Mouse (Mus musculus) R1 (cell line): ENCODE data around the gene Ints5.

ENCODE experiments used
- DNase-seq: peaks from one replicate; pipeline ENCODE4 v3.0.0-alpha.2; 2018; ENCODE audit warnings: low read depth, low spot score

Gene Ints5

GRCm38 (mm10) chr19:8929224-8930088 lies 36.7 kb downstream of the Ints5 start, which contains the start of the genes Rom1 and Eml3:
TSS of gene Rom1 (minus strand) at chr19:8929356.
TSS of gene Eml3 (plus strand) at chr19:8929552.
- peak; percentile 93 for DNase-seq

- no peak for DNase-seq
Observed at GRCm38 (mm10) chr19:8930117-8930516, 37.3 kb downstream of the Ints5 start.

GRCm38 (mm10) chr19:8930771-8931170 lies 38.0 kb downstream of the Ints5 start:
- DNase-seq, result no peak

- no peak for DNase-seq
Observed at GRCm38 (mm10) chr19:8936736-8937135, 43.9 kb downstream of the Ints5 start.

GRCm38 (mm10) chr19:8940526-8941133 lies 47.8 kb downstream of the Ints5 start:
- peak; percentile 42 for DNase-seq

GRCm38 (mm10) chr19:8941136-8941514 lies 48.3 kb downstream of the Ints5 start:
- DNase-seq, result no peak

- peak; percentile 97 for DNase-seq
Observed at GRCm38 (mm10) chr19:8941515-8942217, 48.9 kb downstream of the Ints5 start, which contains the start of gene Mta2. TSS of gene Mta2 (plus strand) at chr19:8941875.

- DNase-seq, result peak; percentile 52
Observed at GRCm38 (mm10) chr19:8942276-8942964, 49.6 kb downstream of the Ints5 start.

- no peak for DNase-seq
Observed at GRCm38 (mm10) chr19:8943047-8943446, 50.2 kb downstream of the Ints5 start.

GRCm38 (mm10) chr19:8944062-8944461 lies 51.3 kb downstream of the Ints5 start:
- no peak for DNase-seq

- DNase-seq, result peak; percentile 95
Observed at GRCm38 (mm10) chr19:8944750-8945149, 51.9 kb downstream of the Ints5 start.

GRCm38 (mm10) chr19:8945251-8945650 lies 52.4 kb downstream of the Ints5 start:
- no peak for DNase-seq

- DNase-seq, result no peak
Observed at GRCm38 (mm10) chr19:8946929-8947328, 54.1 kb downstream of the Ints5 start.
